Mouse (Mus musculus) neural tube, embryonic 13.5 days (tissue): ENCODE results near the gene Hist2h2aa2. TPM values are rescaled to one million over a fixed set of nuclear protein-coding genes. Genes with fewer than 3 reads are reported as not detected.
"Not testable (repeated sequence)": the region's sequence is repeated elsewhere in the genome, so short reads cannot be mapped to it uniquely, and the experiment has no call there.

ENCODE experiments used
- ATAC-seq: fragments of 200-750 bp; cut with Nextera tagmentation; 2 replicates; pipeline ENCODE4 v1.8.0; 2017; ENCODE audit warnings: low read depth, mild to moderate bottlenecking, moderate TSS enrichment, moderate library complexity
- H3K27ac ChIP-seq: fragments of 300-500 bp; sonication (generic); replicated peaks from 2 replicates; pipeline ENCODE4 v1.5.1; 2015; ENCODE audit warnings: moderate library complexity, mild to moderate bottlenecking, inconsistent platforms
- H3K27me3 ChIP-seq: fragments of 300-500 bp; sonication (generic); 2 replicates; pipeline ENCODE4 v1.6.1; 2015; ENCODE audit warnings: mild to moderate bottlenecking, inconsistent platforms
- H3K36me3 ChIP-seq: fragments of 300-500 bp; sonication (generic); 2 replicates; pipeline ENCODE4 v1.6.1; 2015; ENCODE audit warnings: mild to moderate bottlenecking, inconsistent platforms
- H3K4me1 ChIP-seq: fragments of 300-500 bp; sonication (generic); replicated peaks from 2 replicates; pipeline ENCODE4 v1.6.1; 2015; ENCODE audit warnings: inconsistent platforms
- H3K4me2 ChIP-seq: fragments of 300-500 bp; sonication (generic); 2 replicates; pipeline ENCODE4 v1.6.1; 2015; ENCODE audit warnings: inconsistent platforms, mild to moderate bottlenecking, moderate library complexity
- H3K4me3 ChIP-seq: fragments of 300-500 bp; sonication (generic); 2 replicates; pipeline ENCODE4 v1.5.1; 2015; ENCODE audit warnings: mild to moderate bottlenecking, inconsistent platforms
- H3K9ac ChIP-seq: fragments of 300-500 bp; sonication (generic); 2 replicates; pipeline ENCODE4 v1.6.1; 2015; ENCODE audit warnings: moderate library complexity, mild to moderate bottlenecking, inconsistent platforms
- H3K9me3 ChIP-seq: fragments of 300-500 bp; sonication (generic); 2 replicates; pipeline ENCODE4 v1.6.1; 2016; ENCODE audit warnings: inconsistent platforms
- WGBS: fragments of 180-500 bp; shearing (Covaris S2); methylation state at CpG from one replicate; pipeline ENCODE4 v1.1.7; 2015; 5-methylcytosine and 5-hydroxymethylcytosine counted together
- polyA plus RNA-seq: library from polyadenylated mRNA; unstranded; fragments of >200 nt; fragmentation: Nextera tagmentation; extraction: Ambion mirVana; gene quantifications from 2 replicates; pipeline ENCODE4 v1.2.1, GENCODE M21; 2015

The Hist2h2aa2 gene
- 69.0 and 69.4 TPM in 2 replicates for polyA plus RNA-seq

- Histone ChIP-seq H3K27ac (peak within 1 kb of the TSS; percentile 87), H3K4me3 (peak within 1 kb of the TSS; percentile 36), H3K4me1 (peaks cover 34% of the 10 kb centered on the region), H3K9ac (peak within 1 kb of the TSS; percentile 64), H3K4me2 (peak within 1 kb of the TSS; percentile 49)
- H3K36me3 ChIP-seq, H3K9me3 ChIP-seq, H3K27me3 ChIP-seq: not testable (repeated sequence)
- peak; percentile 92 for ATAC-seq
- WGBS = 5% methylated on average over 31 of the region's 85 CpGs
Measured at GRCm38 (mm10) chr3:96239949-96240798, at the start of gene Hist2h2aa2. TSS of gene Hist2h2aa2 (minus strand) at chr3:96240276.

- no peak overlapping the region for H3K4me2 ChIP-seq
- no peak for ATAC-seq
- no peaks in the 10 kb centered on the region for H3K9me3 ChIP-seq
- no peak overlapping the region for H3K27ac ChIP-seq
- H3K36me3 ChIP-seq = no peaks in the 10 kb centered on the region
- H3K4me3 ChIP-seq = no peak overlapping the region
- H3K4me1 ChIP-seq = 0 out of 2 replicates have a peak, but pooled peaks cover 5% of the 10 kb centered on the region
- peaks cover 21% of the 10 kb centered on the region for H3K27me3 ChIP-seq
- WGBS = 77% methylated on average over 3 of the region's 3 CpGs
- no peak overlapping the region for H3K9ac ChIP-seq
Measured at GRCm38 (mm10) chr3:96289201-96289600, 49.1 kb upstream of the Hist2h2aa2 start.

GRCm38 (mm10) chr3:96287334-96287733 is 47.3 kb upstream of the Hist2h2aa2 start:
- not testable (repeated sequence) for H3K4me1 ChIP-seq, H3K36me3 ChIP-seq, H3K4me3 ChIP-seq, H3K27ac ChIP-seq, H3K9me3 ChIP-seq, ATAC-seq, H3K4me2 ChIP-seq, H3K9ac ChIP-seq
- WGBS = 89% methylated on average over 11 of the region's 11 CpGs
- peaks cover 31% of the 10 kb centered on the region for H3K27me3 ChIP-seq

- H3K27me3 ChIP-seq = peaks cover 36% of the 10 kb centered on the region
- WGBS = 27% methylated on average over 4 of the region's 4 CpGs
- no peaks in the 10 kb centered on the region for H3K9me3 ChIP-seq
- 0 out of 2 replicates have a peak, but pooled peaks cover 5% of the 10 kb centered on the region for H3K4me1 ChIP-seq
- no peaks in the 10 kb centered on the region for H3K36me3 ChIP-seq
- ATAC-seq = no peak
- no peak overlapping the region for H3K4me3 ChIP-seq
- H3K4me2 ChIP-seq = no peak overlapping the region
- no peak overlapping the region for H3K9ac ChIP-seq
- no peak overlapping the region for H3K27ac ChIP-seq
Measured at GRCm38 (mm10) chr3:96284457-96284856, 44.4 kb upstream of the Hist2h2aa2 start.

GRCm38 (mm10) chr3:96280660-96281059 is 40.6 kb upstream of the Hist2h2aa2 start:
- peaks cover 10% of the 10 kb centered on the region; the same call in 1 of the 2 replicates for H3K4me1 ChIP-seq
- peaks cover 32% of the 10 kb centered on the region for H3K27me3 ChIP-seq
- ATAC-seq = no peak
- no peak overlapping the region for H3K4me3 ChIP-seq
- H3K36me3 ChIP-seq = no peaks in the 10 kb centered on the region
- WGBS = 57% methylated on average over 6 of the region's 6 CpGs
- H3K9ac ChIP-seq = no peak overlapping the region
- no peak overlapping the region for H3K4me2 ChIP-seq
- H3K9me3 ChIP-seq = no peaks in the 10 kb centered on the region
- H3K27ac ChIP-seq = no peak overlapping the region

GRCm38 (mm10) chr3:96277800-96278624 is 37.9 kb upstream of the Hist2h2aa2 start:
- Histone ChIP-seq H3K27me3 (peaks cover 9% of the 10 kb centered on the region), H3K4me3 (peak overlapping the region; percentile 53), H3K9ac (peak overlapping the region; percentile 72), H3K36me3 (no peaks in the 10 kb centered on the region), H3K4me2 (peak overlapping the region; percentile 76), H3K9me3 (no peaks in the 10 kb centered on the region), H3K4me1 (peaks cover 10% of the 10 kb centered on the region; the same call in 1 of the 2 replicates), H3K27ac (peak overlapping the region; percentile 91)
- peak; percentile 98 for ATAC-seq
- under 1% methylated on average over 49 of the region's 49 CpGs for WGBS

- Histone ChIP-seq H3K27me3 (peaks cover 6% of the 10 kb centered on the region; the same call in 1 of the 2 replicates), H3K9ac (peak overlapping the region; percentile 72), H3K4me1 (peaks cover 10% of the 10 kb centered on the region; the same call in 1 of the 2 replicates), H3K4me2 (peak overlapping the region; percentile 76), H3K4me3 (peak overlapping the region; percentile 53), H3K36me3 (no peaks in the 10 kb centered on the region), H3K27ac (0 out of 2 replicates have a peak overlapping the region, but pooled peaks have one; percentile 91), H3K9me3 (no peaks in the 10 kb centered on the region)
- WGBS = 15% methylated on average over 8 of the region's 8 CpGs
- peak; percentile 44; the same call in 1 of the 2 replicates for ATAC-seq
Measured at GRCm38 (mm10) chr3:96277428-96277799, 37.3 kb upstream of the Hist2h2aa2 start.

- ATAC-seq = no peak
- no peaks in the 10 kb centered on the region for H3K36me3 ChIP-seq
Measured at GRCm38 (mm10) chr3:96273591-96274465, 33.8 kb upstream of the Hist2h2aa2 start.

GRCm38 (mm10) chr3:96269511-96270474 is 29.7 kb upstream of the Hist2h2aa2 start, which contains the start of gene Hist2h2bb:
TSS of gene Hist2h2bb (plus strand) at chr3:96269752.
- WGBS = under 1% methylated on average over 45 of the region's 45 CpGs
- peak; percentile 95 for ATAC-seq
- Histone ChIP-seq H3K9me3 (no peaks in the 10 kb centered on the region), H3K4me1 (peaks cover 8% of the 10 kb centered on the region), H3K4me2 (peak within 1 kb of the TSS; percentile 89), H3K27ac (peak within 1 kb of the TSS; percentile 96), H3K4me3 (peak within 1 kb of the TSS; percentile 58), H3K36me3 (no peaks in the 10 kb centered on the region), H3K27me3 (no peaks in the 10 kb centered on the region), H3K9ac (peak within 1 kb of the TSS; percentile 79)

More at GRCm38 (mm10) chr3:96273591-96274465, 33.8 kb upstream of the Hist2h2aa2 start:
- no peak overlapping the region for H3K9ac ChIP-seq
- no peaks in the 10 kb centered on the region for H3K9me3 ChIP-seq
- H3K27ac ChIP-seq = no peak overlapping the region
- 91% methylated on average over 17 of the region's 17 CpGs for WGBS
- no peaks in the 10 kb centered on the region for H3K27me3 ChIP-seq
- no peak overlapping the region for H3K4me3 ChIP-seq
- peaks cover 10% of the 10 kb centered on the region; the same call in 1 of the 2 replicates for H3K4me1 ChIP-seq
- H3K4me2 ChIP-seq = no peak overlapping the region

GRCm38 (mm10) chr3:96268776-96269378 is 28.8 kb upstream of the Hist2h2aa2 start:
- not testable (repeated sequence) for H3K36me3 ChIP-seq, H3K9me3 ChIP-seq, H3K27me3 ChIP-seq
- peak overlapping the region; percentile 96 for H3K27ac ChIP-seq
- peak overlapping the region; percentile 58 for H3K4me3 ChIP-seq
- H3K9ac ChIP-seq = peak overlapping the region; percentile 71
- peak; percentile 44 for ATAC-seq
- peak overlapping the region; percentile 89 for H3K4me2 ChIP-seq
- H3K4me1 ChIP-seq = peaks cover 18% of the 10 kb centered on the region
- 0% methylated on average over 18 of the region's 44 CpGs for WGBS
